Mouse (Mus musculus) heart, embryonic 12.5 days (tissue): ENCODE measurements at regions not wholly inside any gene's neighbourhood (a gene's known extent, or its start where the extent isn't known, plus 50 kb on each side); places are given as distances from the start of the nearest gene placed in this dataset.

Experiments
- ATAC-seq: fragments of 200-750 bp; cut with Nextera tagmentation; 2 replicates; pipeline ENCODE4 v1.8.0; 2017; ENCODE audit warnings: moderate TSS enrichment, moderate library complexity; ENCODE audit not compliant: insufficient number of reproducible peaks, low FRiP score
- H3K27ac ChIP-seq: fragments of 300-500 bp; sonication (generic); 2 replicates; pipeline ENCODE4 v1.5.1; 2016; ENCODE audit warnings: mild to moderate bottlenecking, moderate library complexity; ENCODE audit not compliant: poor library complexity, severe bottlenecking
- H3K27me3 ChIP-seq: fragments of 300-500 bp; sonication (generic); replicated peaks from 2 replicates; pipeline ENCODE4 v1.6.1; 2016; ENCODE audit warnings: mild to moderate bottlenecking, moderate library complexity
- H3K36me3 ChIP-seq: fragments of 300-500 bp; sonication (generic); 2 replicates; pipeline ENCODE4 v1.6.1; 2016; ENCODE audit warnings: mild to moderate bottlenecking, moderate library complexity
- H3K4me1 ChIP-seq: fragments of 300-500 bp; sonication (generic); replicated peaks from 2 replicates; pipeline ENCODE4 v1.6.1; 2016; ENCODE audit warnings: mild to moderate bottlenecking
- H3K4me2 ChIP-seq: fragments of 300-500 bp; sonication (generic); 2 replicates; pipeline ENCODE4 v1.6.1; 2016; ENCODE audit warnings: mild to moderate bottlenecking, moderate library complexity
- H3K4me3 ChIP-seq: fragments of 300-500 bp; sonication (generic); 2 replicates; pipeline ENCODE4 v1.5.1; 2016; ENCODE audit warnings: mild to moderate bottlenecking
- H3K9ac ChIP-seq: fragments of 300-500 bp; sonication (generic); 2 replicates; pipeline ENCODE4 v1.6.1; 2016; ENCODE audit warnings: mild to moderate bottlenecking, moderate library complexity
- H3K9me3 ChIP-seq: fragments of 300-500 bp; sonication (generic); replicated peaks from 2 replicates; pipeline ENCODE4 v1.6.1; 2016; ENCODE audit warnings: mild to moderate bottlenecking, moderate library complexity
- WGBS: fragments of 180-500 bp; shearing (Covaris S2); methylation state at CpG from one replicate; pipeline ENCODE4 v1.1.7; 2016; 5-methylcytosine and 5-hydroxymethylcytosine counted together

DNA sequence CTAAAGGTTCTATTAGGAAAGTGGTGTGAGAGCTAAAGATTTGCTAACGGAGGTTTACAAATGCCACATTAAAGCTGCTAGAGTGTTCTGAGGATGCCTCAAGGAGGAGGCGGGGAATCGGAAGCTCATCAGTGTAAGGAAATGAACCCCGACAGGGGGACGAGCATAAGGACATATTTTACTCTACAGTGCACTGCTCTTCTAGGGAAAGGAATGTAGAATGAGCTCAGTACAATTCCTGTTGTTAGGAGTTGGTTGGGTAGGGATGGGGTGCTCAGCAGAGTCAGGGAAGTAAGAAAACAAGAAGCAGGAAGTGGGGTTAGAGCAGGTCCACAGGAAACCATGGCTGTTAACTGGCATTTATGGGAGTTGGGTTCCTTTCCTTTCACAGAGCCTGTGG is 54.6 kb downstream of the Mex3b start:
- no peak overlapping the region for H3K9ac ChIP-seq
- H3K4me1 ChIP-seq = 0 out of 2 replicates have a peak, but pooled peaks cover 3% of the 10 kb centered on the region
- H3K27ac ChIP-seq = no peak overlapping the region
- no peak overlapping the region for H3K4me3 ChIP-seq
- H3K9me3 ChIP-seq = no peaks in the 10 kb centered on the region
- ATAC-seq = no peak
- no peaks in the 10 kb centered on the region for H3K27me3 ChIP-seq
- H3K4me2 ChIP-seq = no peak overlapping the region
- 65% methylated on average over 5 of the region's 5 CpGs for WGBS
- no peaks in the 10 kb centered on the region for H3K36me3 ChIP-seq

DNA sequence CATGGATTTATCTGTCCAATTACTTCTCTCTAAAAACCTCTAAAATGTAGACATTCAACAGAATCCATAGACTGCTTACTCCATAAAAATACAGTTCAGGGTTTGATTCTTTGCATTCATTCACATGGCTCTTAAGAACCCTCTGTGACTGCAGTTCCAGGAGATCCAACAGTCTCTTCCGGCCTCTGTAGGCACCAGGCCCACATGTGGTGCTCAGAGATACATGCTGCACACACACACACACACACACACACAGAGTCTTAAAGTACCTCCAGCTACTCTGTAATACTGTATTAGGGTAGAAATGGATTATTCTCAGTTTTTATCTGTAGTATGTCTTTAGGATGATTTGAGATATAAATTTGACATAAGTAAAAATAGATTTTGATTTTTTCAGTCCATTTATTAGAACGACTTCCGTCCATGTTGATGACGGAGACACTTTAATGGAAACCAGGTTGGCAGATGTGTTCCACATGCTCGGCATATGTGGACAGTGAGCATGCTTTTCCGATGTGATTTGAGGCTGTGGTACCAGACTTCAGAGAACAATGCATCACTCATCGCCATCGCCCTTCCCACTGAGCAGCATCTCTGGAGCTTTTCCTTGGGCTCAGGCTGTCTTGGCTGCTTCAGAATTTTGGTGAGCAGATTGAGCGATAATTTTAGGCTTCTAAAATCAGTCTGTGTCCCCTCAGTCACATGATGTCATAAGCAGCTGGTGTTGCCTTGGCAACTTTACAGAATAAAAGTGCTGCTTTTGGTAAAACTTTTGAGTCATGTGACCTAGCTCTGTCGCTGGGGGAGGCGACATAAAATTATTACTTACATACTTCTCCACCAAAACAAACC is 56.3 kb downstream of the Mex3b start:
- ATAC-seq = no peak

DNA sequence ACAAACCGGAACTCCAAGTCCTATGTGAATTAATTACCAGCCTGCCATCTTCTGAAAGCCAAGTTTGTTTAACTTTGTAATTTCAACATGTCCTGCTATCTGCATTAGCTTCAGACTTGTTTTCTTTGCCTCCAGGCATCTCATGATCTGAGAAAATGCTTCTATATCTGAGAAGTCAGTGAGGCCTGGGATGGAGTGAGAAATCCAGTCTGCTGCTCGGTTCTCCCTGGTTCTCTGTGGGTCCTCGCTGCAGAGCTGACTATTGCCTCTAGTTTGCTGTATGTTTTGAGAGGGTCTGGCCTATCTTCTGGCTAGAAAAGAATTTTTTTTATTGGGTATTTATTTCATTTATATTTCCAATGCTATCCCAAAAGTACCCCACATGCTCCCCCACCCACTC is 57.0 kb downstream of the Mex3b start:
- H3K27me3 ChIP-seq = no peaks in the 10 kb centered on the region
- no peak overlapping the region for H3K4me2 ChIP-seq
- no peak overlapping the region for H3K27ac ChIP-seq
- H3K36me3 ChIP-seq = no peaks in the 10 kb centered on the region
- no peak overlapping the region for H3K9ac ChIP-seq
- H3K9me3 ChIP-seq = 0 out of 2 replicates have a peak, but pooled peaks cover 2% of the 10 kb centered on the region
- no peak overlapping the region for H3K4me3 ChIP-seq
- 0 out of 2 replicates have a peak, but pooled peaks cover 3% of the 10 kb centered on the region for H3K4me1 ChIP-seq
- WGBS = 70% methylated on average over 3 of the region's 3 CpGs
- no peak for ATAC-seq

More for the DNA sequence above, 56.3 kb downstream of the Mex3b start:
- H3K27me3 ChIP-seq = no peaks in the 10 kb centered on the region
- H3K4me2 ChIP-seq = no peak overlapping the region
- H3K4me3 ChIP-seq = no peak overlapping the region
- H3K36me3 ChIP-seq = no peaks in the 10 kb centered on the region
- 0 out of 2 replicates have a peak, but pooled peaks cover 3% of the 10 kb centered on the region for H3K4me1 ChIP-seq
- no peak overlapping the region for H3K27ac ChIP-seq
- H3K9ac ChIP-seq = no peak overlapping the region
- 63% methylated on average over 11 of the region's 11 CpGs for WGBS
- 0 out of 2 replicates have a peak, but pooled peaks cover 2% of the 10 kb centered on the region for H3K9me3 ChIP-seq

DNA sequence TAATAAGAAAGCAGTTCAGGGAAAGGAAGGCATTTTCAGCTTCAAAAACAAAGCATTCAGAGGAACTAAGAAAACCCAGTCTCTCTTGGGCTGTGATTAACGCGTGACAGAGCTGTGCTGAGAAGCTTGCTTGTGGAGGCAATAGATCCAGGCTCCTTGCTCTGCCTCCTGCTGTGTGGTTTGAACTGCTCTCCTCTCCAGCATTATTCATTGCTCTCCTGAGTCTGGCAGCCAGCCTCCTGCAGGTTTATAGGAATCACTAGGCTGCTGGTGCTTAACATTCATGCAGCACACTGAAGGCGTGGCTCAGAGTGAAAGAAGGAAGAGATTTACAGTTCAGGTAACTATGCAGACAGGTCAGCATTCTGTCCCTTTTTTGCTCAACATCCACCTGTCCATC is 71.2 kb downstream of the Mex3b start:
- Histone ChIP-seq H3K27ac (no peak overlapping the region), H3K9ac (no peak overlapping the region), H3K36me3 (no peaks in the 10 kb centered on the region), H3K9me3 (peaks cover 4% of the 10 kb centered on the region; the same call in 1 of the 2 replicates), H3K4me2 (no peak overlapping the region), H3K4me3 (no peak overlapping the region), H3K27me3 (no peaks in the 10 kb centered on the region), H3K4me1 (peaks cover 2% of the 10 kb centered on the region; the same call in 1 of the 2 replicates)
- WGBS = 47% methylated on average over 3 of the region's 3 CpGs
- ATAC-seq = no peak

DNA sequence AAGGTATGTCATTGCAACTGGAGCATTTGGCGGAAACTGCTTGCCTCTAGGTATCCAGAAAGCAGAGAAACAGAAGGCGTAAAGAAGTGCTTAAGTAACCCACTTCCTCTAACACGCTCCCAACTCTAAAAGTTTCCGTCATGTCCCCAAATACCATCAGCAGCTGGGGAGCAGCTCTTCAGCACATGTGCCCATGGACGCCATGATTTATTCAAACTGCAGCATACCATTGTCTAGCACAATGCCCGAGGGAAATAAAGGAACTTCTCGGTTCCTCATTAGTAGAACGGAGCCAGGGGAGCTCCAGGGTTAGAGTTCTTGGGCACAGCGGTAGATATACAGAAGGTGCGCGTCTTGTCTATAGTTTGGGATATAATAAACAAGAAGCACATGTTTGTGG is 72.4 kb downstream of the Mex3b start:
- H3K4me1 ChIP-seq = peaks cover 4% of the 10 kb centered on the region; the same call in 1 of the 2 replicates
- ATAC-seq = no peak
- H3K9ac ChIP-seq = no peak overlapping the region
- H3K27ac ChIP-seq = no peak overlapping the region
- H3K4me3 ChIP-seq = no peak overlapping the region
- no peaks in the 10 kb centered on the region for H3K27me3 ChIP-seq
- WGBS = 86% methylated on average over 11 of the region's 11 CpGs
- no peak overlapping the region for H3K4me2 ChIP-seq
- no peaks in the 10 kb centered on the region for H3K36me3 ChIP-seq
- H3K9me3 ChIP-seq = peaks cover 4% of the 10 kb centered on the region; the same call in 1 of the 2 replicates

DNA sequence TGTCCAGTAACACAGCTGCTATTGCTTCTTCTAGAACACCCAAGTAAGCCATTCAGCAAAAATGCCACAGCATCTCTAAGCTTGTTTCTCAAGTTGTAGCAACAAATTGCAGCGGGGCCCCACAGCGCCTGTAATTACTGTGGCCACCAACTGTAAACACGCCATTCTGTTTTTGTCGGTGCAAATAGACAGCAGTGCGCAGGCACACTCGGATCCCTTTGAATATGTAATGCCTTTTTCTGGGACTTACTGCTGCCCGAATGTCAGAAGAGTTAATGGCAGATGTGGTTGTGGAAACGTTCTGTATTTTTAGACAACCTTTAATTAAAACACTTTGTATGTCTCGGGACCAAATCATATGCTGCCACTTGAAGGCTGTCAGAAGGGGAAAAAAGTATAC is 76.2 kb downstream of the Mex3b start:
- Histone ChIP-seq H3K27me3 (no peaks in the 10 kb centered on the region), H3K4me1 (peaks cover 4% of the 10 kb centered on the region; the same call in 1 of the 2 replicates), H3K4me3 (no peak overlapping the region), H3K36me3 (no peaks in the 10 kb centered on the region), H3K4me2 (no peak overlapping the region), H3K27ac (no peak overlapping the region), H3K9ac (no peak overlapping the region), H3K9me3 (peaks cover 4% of the 10 kb centered on the region; the same call in 1 of the 2 replicates)
- no peak for ATAC-seq
- 71% methylated on average over 9 of the region's 9 CpGs for WGBS

DNA sequence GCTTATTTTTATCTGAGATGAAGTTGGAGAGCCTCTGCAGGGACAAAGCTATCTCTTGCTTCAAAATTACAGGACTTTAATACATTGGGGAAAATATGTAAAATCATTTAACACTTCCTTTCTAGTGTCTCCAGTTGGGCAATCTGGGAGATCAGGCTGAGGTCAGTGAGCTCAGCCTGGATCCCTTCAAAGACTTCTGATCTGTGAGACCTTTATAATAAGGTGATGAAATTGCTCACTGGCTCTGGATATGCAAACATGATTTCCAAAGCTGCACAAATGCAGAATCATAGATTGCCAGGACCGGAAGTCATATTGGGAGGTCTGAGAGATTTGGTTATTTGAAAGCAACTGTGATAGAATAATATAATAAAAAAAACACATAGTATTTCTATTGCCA is 76.7 kb downstream of the Mex3b start:
- H3K4me2 ChIP-seq = no peak overlapping the region
- no peaks in the 10 kb centered on the region for H3K27me3 ChIP-seq
- peaks cover 4% of the 10 kb centered on the region; the same call in 1 of the 2 replicates for H3K4me1 ChIP-seq
- no peak overlapping the region for H3K27ac ChIP-seq
- WGBS = 68% methylated on average over 1 of the region's 1 CpGs
- no peak overlapping the region for H3K9ac ChIP-seq
- peaks cover 4% of the 10 kb centered on the region; the same call in 1 of the 2 replicates for H3K9me3 ChIP-seq
- H3K36me3 ChIP-seq = no peaks in the 10 kb centered on the region
- H3K4me3 ChIP-seq = no peak overlapping the region
- no peak for ATAC-seq

DNA sequence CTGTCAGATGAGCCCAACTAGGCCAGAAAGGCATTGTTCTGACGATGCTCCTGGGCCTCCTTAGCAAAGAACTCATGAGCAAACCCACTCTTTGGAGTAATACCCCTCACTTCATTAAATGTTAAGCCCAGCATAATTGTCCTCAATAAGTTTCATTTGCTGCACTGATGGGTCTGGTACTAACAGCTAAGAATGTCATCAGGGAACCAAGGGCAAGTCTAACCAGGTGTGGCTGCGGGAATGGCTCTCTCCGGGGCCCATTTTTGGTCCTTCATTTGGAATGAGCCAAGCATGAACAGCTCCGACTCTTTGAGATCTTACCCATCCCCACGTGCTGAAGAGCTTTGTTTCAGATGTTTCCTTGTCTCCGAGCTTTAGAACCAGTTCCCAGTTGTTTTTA is 82.2 kb downstream of the Mex3b start:
- Histone ChIP-seq H3K4me3 (no peak overlapping the region), H3K9ac (no peak overlapping the region), H3K4me2 (no peak overlapping the region), H3K9me3 (no peaks in the 10 kb centered on the region), H3K27me3 (no peaks in the 10 kb centered on the region), H3K4me1 (no peaks in the 10 kb centered on the region), H3K27ac (no peak overlapping the region), H3K36me3 (no peaks in the 10 kb centered on the region)
- 79% methylated on average over 6 of the region's 6 CpGs for WGBS
- no peak for ATAC-seq

DNA sequence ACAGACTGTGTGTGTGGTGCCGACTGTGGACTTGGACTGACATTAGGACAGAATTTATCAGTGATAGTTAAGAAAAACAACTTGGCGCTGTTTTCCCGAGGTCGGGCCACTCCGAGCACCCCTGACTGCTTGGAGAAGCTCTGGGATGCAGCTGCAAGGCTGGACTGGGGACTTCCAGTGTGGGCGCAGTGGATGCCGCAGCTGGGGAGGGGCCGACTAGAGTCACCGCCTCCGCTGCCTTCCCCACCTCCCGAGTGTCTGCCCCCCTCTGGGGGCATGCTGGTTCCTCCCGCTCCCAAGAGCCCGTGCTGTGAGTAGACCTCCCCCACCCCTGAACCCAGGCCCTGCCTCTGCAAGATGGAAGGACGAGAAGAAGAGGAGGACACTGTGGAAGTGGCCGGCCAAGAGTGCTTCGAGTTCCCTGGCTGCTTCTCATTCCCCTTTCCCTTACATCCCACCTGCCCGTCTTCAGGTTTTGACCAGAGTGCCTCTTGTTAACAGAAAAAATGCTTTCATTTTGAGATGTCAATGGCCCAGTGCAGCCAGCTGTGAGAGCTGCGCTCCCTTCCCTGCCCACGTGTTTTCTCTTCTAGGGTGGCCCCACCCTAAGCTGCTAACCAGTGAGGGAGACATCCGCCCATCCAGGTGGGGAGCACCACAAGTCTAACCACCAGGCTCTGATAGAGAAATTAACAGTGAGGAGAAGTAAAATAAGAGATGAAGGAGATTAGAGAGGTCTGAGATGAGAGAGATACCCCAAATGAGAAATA is 90.3 kb downstream of the Mex3b start:
- H3K9ac ChIP-seq = no peak overlapping the region
- peak overlapping the region; percentile 57 for H3K4me2 ChIP-seq
- H3K36me3 ChIP-seq = no peaks in the 10 kb centered on the region
- ATAC-seq = no peak
- no peaks in the 10 kb centered on the region for H3K27me3 ChIP-seq
- 38% methylated on average over 19 of the region's 20 CpGs for WGBS
- H3K4me1 ChIP-seq = peaks cover 5% of the 10 kb centered on the region; the same call in 1 of the 2 replicates
- H3K9me3 ChIP-seq = peaks cover 6% of the 10 kb centered on the region; the same call in 1 of the 2 replicates
- H3K27ac ChIP-seq = no peak overlapping the region
- peak overlapping the region; percentile 22 for H3K4me3 ChIP-seq

DNA sequence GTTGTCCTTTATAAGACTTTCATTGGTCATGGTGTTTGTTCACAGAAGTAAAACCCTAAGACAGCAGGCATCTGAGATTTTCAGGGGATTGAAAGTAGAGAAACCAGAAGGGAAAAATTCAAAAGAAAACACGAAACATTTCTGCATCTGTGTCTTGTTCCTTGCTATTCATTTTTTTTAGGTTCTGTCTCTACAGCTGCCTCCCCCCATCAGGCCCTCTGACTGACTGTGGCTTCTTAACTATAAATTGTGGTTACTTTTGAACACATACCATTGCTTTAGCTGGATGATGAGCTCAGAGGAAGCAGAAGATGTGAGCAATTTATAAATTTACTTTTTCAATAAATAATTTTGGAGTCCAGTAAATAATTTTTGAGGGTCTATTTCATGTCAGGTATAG is 103.5 kb downstream of the Mex3b start:
- ATAC-seq = no peak

DNA sequence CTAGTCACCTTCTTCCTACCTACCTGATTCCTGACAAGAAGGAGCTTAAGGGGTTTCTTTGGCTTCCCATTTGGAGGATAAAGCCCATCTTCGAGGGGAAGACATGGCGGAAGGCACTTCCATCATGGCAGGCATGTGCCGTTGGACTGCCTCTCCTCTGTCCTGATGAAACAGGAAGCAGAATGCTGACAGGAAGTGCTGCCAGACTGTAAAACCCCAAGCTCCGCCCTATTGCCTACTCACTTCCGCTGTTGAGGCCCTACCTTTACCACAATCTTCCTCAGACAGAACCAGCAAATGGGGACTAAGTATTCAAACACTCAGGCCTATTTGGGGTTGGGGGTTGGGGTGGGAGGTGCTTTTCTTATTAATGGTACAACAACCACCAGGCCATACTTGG is 104.1 kb downstream of the Mex3b start:
- 0 out of 2 replicates have a peak, but pooled peaks cover 4% of the 10 kb centered on the region for H3K9me3 ChIP-seq
- H3K4me1 ChIP-seq = peaks cover 7% of the 10 kb centered on the region
- H3K9ac ChIP-seq = no peak overlapping the region
- no peak overlapping the region for H3K4me3 ChIP-seq
- H3K4me2 ChIP-seq = no peak overlapping the region
- ATAC-seq = no peak
- H3K27ac ChIP-seq = no peak overlapping the region
- 88% methylated on average over 5 of the region's 5 CpGs for WGBS
- H3K27me3 ChIP-seq = no peaks in the 10 kb centered on the region
- no peaks in the 10 kb centered on the region for H3K36me3 ChIP-seq

More for the DNA sequence above, 103.5 kb downstream of the Mex3b start:
- H3K9ac ChIP-seq = no peak overlapping the region
- no peak overlapping the region for H3K4me2 ChIP-seq
- H3K27me3 ChIP-seq = no peaks in the 10 kb centered on the region
- 75% methylated on average over 1 of the region's 1 CpGs for WGBS
- peaks cover 7% of the 10 kb centered on the region for H3K4me1 ChIP-seq
- H3K27ac ChIP-seq = no peak overlapping the region
- no peak overlapping the region for H3K4me3 ChIP-seq
- H3K36me3 ChIP-seq = no peaks in the 10 kb centered on the region
- 0 out of 2 replicates have a peak, but pooled peaks cover 4% of the 10 kb centered on the region for H3K9me3 ChIP-seq
